17 mouse cellular contexts compared by ENCODE assay signal in genomic region chr9:46562301-46562700, GRCm38 (mm10).
"Had no signal": no experiment of that assay in that cellular context is flagged by ENCODE, and none has a peak within 500 bp of the region (broad histone marks: within the 10 kb centered on the region; RNA-seq: fewer than 3 reads in every experiment).

No protein-coding gene starts in this region.

- H3K27ac ChIP-seq: neural tube, embryonic 12.5 days; neural tube, embryonic 13.5 days; neural tube, embryonic 15.5 days; stomach, embryonic 15.5 days; stomach, postnatal 0 days had no signal

- H3K4me3 ChIP-seq: neural tube, embryonic 12.5 days; neural tube, embryonic 13.5 days; neural tube, embryonic 15.5 days; stomach, embryonic 15.5 days had no signal

- H3K9ac ChIP-seq: neural tube, embryonic 12.5 days; neural tube, embryonic 13.5 days; neural tube, embryonic 15.5 days; stomach, embryonic 15.5 days had no signal

- H3K27me3 ChIP-seq: neural tube, embryonic 12.5 days; neural tube, embryonic 13.5 days; neural tube, embryonic 15.5 days; stomach, embryonic 15.5 days had no signal

- DNase-seq: retina, postnatal 1 day; right cerebral cortex, adult 18-20 months; right cerebral cortex, postnatal 14 days; right cerebral cortex, postnatal 25 days; right cerebral cortex, postnatal 4 days; spleen, adult 18-20 months; thymus, adult 18-20 months; thymus, adult 2 months; thymus, postnatal 14 days; thymus, postnatal 25 days; thymus, postnatal 36 days; thymus, postnatal 4 days had no signal

- H3K36me3 ChIP-seq: neural tube, embryonic 12.5 days; neural tube, embryonic 13.5 days; neural tube, embryonic 15.5 days; stomach, embryonic 15.5 days had no signal

- H3K9me3 ChIP-seq: neural tube, embryonic 12.5 days; neural tube, embryonic 13.5 days; neural tube, embryonic 15.5 days; stomach, embryonic 15.5 days had no signal

- H3K4me1 ChIP-seq: neural tube, embryonic 12.5 days; neural tube, embryonic 13.5 days; neural tube, embryonic 15.5 days; stomach, embryonic 15.5 days had no signal

- H3K4me2 ChIP-seq: neural tube, embryonic 12.5 days; neural tube, embryonic 13.5 days; neural tube, embryonic 15.5 days; stomach, embryonic 15.5 days had no signal
